Mouse (Mus musculus) monocyte, adult 2 months (primary cell): ENCODE data around the gene AI837181.
"Not testable (repeated sequence)": the region's sequence is repeated elsewhere in the genome, so short reads cannot be mapped to it uniquely, and the experiment has no call there.

Source experiments
- DNase-seq, 2 experiments: peaks; one replicate each; pipeline ENCODE4 v3.0.0; 2022; ENCODE audit warnings: low spot score in 2 of 2, low read depth in 1 of 2

Gene AI837181

GRCm38 (mm10) chr19:5424782-5425741 is at the start of gene AI837181, which contains the start of gene Drap1:
TSS of gene AI837181 (plus strand) at chr19:5425144.
TSS of gene Drap1 (minus strand) at chr19:5424979.
- DNase-seq, result peak; percentile 63 to 84

DNA sequence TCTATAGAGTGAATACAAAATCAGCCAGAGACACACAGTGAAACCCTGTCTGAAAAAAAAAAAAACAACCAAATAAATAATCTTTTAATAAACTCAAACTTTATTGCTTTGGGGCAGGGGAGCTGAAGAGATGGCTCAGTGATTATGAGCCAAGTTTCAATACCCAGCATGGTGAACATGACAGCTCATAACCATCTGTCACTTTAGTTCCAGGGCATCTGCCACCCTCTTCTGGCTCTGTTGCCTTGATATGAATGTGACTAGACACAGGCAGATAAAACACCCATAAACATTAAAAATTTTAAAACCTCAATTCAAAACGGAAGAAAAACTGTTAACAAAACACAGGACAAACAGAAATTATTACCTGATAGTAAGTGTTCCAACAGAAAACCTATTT is 47.5 kb upstream of the AI837181 start:
- DNase-seq, result no peak

- DNase-seq, result no peak
Observed at GRCm38 (mm10) chr19:5383326-5383725, 41.6 kb upstream of the AI837181 start.

- DNase-seq, result no peak
Observed at GRCm38 (mm10) chr19:5384715-5385114, 40.2 kb upstream of the AI837181 start.

DNA sequence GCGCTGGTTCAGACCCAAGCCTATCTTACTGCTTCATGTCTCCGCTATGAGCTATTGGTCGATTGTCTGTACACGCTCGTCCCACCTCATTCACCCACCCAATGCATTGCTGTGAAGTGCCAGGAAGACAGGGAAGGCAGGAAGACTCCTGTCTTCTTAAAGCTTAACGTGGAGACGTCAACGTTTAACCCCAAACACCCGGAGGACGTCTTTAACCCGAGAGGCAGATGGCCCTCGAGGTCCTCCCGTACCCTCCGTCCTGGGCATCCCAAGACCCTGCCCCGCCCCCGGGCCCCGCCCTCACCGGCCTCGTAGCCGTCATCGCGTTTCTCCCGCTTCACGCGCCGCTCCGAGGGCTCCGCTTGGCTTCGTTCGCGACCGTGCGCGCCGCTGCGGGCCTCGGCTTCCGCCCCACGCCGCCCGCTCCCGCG is 36.9 kb upstream of the AI837181 start:
- DNase-seq, result no peak

GRCm38 (mm10) chr19:5388588-5389242 is 36.2 kb upstream of the AI837181 start, which contains the start of gene Sart1:
TSS of gene Sart1 (minus strand) at chr19:5388703.
- peak; percentile 85 to 87 for DNase-seq

- no peak for DNase-seq
Observed at GRCm38 (mm10) chr19:5389647-5390046, 35.3 kb upstream of the AI837181 start.

- no peak for DNase-seq
Observed at GRCm38 (mm10) chr19:5390416-5390815, 34.5 kb upstream of the AI837181 start.

GRCm38 (mm10) chr19:5392892-5393291 is 32.1 kb upstream of the AI837181 start:
- no peak for DNase-seq

- no peak for DNase-seq
Observed at GRCm38 (mm10) chr19:5394168-5394567, 30.8 kb upstream of the AI837181 start.

DNA sequence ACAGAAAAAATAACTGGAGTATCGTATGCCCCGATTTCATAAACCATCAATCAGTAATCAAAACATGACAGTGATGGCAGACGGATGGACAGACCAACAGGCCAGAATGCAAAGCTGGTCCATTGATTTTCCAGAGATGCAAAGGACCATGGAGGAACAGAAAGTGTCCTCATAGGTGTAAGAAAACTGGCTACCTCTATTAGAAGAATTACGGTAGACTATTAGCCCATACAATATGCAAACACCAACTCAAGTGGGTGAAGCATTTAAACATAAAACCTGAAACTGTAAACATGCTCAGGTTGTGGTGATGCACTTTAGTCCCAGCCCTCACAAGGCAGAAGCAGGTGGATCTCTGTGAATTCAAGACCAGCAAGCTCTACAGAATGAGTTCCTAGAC is 29.6 kb upstream of the AI837181 start:
- DNase-seq, result no peak

- DNase-seq, result not testable (repeated sequence)
Observed at GRCm38 (mm10) chr19:5401073-5401472, 23.9 kb upstream of the AI837181 start.

GRCm38 (mm10) chr19:5402293-5402692 is 22.7 kb upstream of the AI837181 start, which contains the start of gene Tsga10ip:
TSS of gene Tsga10ip (minus strand) at chr19:5402526.
- no peak for DNase-seq

DNA sequence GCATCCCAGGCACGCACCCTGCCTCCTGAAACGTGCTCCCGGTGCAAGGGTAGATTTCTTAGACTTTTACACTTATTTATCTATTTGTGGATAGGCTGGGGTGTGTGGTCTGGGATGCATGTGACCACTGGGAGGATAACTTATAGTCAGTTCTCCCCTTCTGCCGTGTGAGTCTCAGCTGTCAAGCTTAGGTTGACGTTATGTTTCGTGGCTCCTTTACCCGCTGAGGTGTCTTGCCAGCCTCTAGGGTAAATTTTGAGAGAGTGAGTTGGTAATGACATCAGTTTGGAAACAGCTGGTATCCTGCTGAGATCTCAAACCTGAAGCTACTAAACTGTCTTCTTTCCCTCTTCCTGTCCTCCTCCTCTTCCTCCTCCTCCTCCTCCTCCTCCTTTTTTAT is 19.0 kb upstream of the AI837181 start:
- DNase-seq, result no peak

DNA sequence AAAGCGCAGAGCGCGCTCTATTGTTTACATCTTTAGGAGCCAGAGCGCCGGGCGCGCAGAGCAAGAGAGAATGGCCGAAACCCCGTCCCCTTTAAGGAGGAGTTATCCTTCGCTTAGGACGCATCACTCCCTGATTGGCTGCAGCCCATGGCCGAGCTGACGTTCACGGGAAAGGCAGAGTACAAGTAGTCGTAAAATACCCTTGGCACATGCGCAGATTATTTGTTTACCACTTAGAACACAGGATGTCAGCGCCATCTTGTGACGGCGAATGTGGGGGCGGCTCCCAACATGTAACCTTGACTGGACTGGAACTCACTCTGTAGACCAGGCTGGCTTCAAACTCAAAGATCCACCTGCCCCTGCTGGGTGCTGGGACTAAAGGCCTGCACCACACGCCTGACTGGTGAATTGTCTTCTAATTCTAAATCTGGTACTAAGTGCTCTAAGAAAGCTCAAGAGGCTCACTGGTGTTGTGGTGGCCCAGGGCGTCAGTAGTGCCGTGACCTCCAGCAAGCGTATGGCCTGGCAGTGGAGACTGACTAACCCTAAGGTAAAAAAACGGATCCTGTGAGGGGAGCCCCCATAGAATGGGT is 18.3 kb upstream of the AI837181 start:
- peak in 1 of 2 experiments; percentile 49 for DNase-seq

DNA sequence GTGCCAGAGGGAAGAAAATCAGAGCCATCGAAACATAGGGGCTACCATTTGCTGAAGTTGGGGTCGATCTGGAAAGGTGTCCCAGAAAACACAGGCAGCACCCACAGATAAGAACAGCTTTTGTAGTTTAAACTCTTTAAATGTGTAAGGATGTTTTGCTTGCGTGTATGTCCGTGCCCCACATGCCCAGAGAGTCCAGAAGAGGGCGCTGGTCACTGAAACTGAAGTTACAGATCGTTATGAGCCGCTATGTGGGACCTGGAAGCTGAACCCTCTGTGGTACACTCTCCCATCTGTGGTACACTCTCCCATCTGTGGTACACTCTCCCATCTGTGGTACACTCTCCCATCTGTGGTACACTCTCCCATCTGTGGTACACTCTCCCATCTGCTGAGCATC is 17.8 kb upstream of the AI837181 start:
- peak in 1 of 2 experiments; percentile 67 for DNase-seq

DNA sequence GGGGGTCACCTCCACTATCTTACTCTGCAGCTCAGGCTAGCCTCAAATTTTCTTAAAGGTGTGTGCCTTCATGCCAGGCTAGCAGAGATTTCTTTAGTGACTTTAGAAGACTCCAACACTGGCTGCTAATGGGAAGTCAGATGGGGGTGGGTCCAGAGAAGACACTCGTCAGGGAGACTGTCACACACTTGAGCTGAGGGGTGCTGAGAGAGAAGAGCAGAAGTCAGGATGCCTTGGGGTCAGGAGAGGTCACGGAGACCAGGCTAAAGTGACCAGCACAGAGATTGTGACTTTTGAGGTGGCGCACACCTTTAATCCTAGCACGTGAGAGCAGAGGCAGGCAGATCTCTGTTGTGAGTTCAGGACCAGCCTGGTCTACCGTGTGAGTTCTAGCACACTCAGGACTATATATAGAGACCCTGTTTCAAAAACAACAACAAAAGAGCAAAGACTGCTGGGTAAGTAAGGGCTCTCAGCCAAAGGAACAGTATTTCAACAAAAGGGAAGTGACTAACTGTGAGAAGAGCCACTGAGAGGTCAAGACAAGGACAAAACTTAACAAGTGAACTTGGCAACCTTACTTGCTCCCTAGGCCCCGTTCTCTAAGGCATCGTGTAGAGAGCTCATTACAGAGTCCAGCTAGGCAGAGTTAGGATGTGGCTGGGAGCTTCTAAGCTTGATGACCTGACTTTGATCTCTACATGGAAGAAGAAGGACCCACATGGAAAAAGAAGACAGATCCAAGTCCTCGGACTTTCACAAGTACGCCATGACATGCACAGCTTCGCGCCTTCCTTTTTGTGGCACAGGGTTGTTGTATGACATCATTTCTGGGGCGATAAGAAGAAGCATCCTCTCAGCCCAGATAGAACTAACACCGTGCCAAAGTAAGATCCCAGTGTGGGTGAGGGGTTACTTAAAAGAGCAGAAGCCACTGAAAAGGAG is 16.6 kb upstream of the AI837181 start:
- peak in 1 of 2 experiments; percentile 56 for DNase-seq

- DNase-seq, result no peak
Observed at GRCm38 (mm10) chr19:5409068-5409467, 15.9 kb upstream of the AI837181 start.

DNA sequence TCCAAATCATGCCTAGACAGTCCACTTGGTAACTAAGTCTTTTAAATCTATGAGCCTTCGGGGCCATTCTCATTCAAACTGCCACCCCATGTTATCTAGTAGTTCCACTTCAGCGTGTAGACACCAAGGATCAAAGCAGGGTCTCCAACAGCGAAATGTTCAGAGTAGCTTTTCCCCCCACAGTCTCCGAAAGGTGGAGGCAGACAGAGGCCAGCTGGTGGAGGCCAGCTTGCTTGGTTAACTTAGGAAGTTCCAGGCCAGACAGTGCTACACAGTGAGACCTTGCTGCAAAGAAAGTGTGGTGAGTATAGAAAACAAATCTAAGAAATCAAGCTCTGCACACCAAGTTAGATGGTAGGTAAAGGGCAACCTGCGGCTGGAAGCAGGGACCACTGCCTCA is 14.3 kb upstream of the AI837181 start:
- no peak for DNase-seq

- DNase-seq, result no peak
Observed at GRCm38 (mm10) chr19:5411961-5412360, 13.0 kb upstream of the AI837181 start.
